Mouse (Mus musculus) thymus, postnatal 10 days (tissue): Measurements from ENCODE around the gene Padi3.
A peak's percentile ranks its signal among the peaks of the same experiment; 100 is the strongest.

Experiments used
- DNase-seq, 2 experiments: peaks; one replicate each; pipeline ENCODE4 v3.0.0; 2021; ENCODE audit warnings: low spot score in 2 of 2

Gene Padi3

DNA sequence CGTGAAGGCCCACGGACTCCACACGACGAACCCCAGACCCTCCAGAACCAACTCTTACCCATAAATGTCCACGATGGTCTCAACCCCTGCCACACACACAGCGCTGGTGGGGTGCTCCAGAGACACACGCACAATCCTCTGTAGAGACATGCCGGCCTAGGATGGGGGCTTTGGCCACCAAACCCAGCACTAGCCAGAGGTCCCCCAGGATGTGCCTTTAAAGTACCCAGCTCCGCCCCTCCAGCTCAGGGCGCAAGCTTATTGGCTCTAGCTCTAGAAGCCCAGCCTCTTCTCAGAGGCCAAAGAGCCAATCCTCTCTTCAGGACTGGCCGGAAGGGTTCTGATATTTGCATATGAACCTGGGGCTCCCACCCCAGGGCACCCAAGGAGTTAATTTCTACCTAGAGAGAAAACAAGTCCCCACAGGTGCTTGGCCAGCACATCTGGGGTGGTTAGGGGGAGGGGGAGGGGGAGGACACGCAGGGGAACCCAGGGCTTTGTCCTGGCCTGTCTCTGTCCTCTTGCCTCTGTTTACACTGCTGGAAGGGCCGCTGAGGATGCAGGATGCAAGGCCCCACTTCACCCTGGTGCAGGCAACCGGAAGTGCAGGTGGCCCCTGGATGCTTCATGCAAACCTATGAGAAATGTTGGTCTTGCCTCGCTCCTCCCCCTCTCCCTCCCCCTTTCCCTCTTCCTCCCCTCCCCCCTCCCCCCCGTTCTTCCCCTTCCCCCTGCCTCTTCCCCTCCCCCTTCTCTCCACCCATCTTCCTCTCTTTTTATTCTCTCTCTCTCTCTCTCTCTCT is at the start of gene Padi3:
TSS of gene Padi3 (minus strand) at position 191 of the 803 bp plus-strand sequence.
- DNase-seq, result peak; percentile 55 to 65

DNA sequence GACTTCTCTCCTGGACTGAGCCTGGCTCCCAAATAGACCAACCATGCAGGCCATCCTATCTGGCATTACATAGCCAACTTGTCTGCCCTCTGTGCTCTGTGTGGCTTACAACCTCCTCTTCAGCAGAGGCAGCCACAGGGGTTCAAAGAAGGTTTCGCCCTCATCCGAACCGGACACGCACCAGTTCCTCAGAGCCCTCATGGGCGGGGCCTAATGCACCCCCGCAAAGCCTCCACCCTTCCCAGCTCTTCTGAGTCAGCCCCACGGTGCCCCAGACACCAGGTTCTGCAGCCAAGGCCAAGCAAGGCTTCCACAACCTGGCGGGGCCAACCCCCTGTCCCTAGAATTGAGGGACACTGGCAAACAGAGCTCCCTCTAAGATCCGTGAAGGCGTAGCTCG is 48.8 kb upstream of the Padi3 start:
- no peak for DNase-seq

DNA sequence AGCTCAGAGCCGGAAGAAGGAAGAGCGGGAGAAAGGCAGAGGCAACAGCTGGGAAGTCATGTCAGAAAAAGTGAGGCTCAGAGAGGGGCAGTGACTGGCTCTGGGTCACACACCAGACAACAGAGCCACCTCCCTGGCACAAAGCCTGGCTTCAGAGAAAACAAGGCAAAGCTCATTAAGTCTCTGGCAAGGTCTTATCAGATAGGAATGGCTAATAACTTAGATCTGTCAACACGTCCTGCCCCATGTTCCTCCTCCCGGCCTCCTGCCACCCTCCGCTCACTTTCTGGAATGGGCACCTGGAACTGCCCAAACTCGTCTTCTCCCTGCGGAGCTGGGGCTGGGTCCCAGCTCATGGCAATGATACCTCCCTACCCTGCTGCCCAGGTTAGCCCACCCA is 47.4 kb upstream of the Padi3 start:
- no peak for DNase-seq

DNA sequence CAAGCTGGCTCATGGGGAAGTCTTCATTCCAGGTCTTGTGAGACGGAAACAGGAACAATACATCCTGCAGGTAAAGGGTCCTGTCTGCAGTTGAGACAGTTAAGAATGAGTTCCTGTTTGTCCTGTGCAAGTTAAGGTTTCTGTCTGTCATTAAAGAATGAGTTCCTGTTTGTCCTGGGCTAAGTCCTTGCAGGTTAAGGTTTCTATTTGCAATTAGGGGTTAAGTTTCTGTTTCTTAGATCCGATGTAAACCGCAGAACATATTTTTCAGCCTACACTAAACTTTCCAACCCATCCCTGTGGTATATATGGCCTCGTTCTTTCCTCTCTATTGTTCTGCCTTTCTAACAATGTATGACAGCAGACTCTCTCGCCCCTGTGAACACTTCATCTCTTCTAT is 46.6 kb upstream of the Padi3 start:
- DNase-seq, result no peak

DNA sequence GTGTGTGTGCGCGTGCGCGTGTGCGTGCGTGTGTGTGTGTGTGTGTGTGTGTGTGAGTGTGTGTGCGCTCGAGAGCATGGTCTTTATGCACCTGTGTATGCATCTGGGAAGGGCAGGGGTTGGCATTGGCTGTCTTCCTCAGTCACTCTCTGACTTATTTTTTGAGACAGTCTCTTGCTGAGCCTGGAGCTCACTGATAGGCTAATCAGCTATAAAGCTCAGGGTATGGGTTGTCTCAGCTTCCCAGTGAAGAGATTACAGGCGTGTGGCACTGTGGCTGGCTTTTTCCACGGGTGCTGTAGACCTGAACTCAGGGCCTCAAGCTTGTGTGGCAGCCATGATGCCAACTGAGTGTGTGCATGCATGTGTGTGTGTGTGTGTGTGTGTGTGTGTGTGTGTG is 44.7 kb upstream of the Padi3 start:
- no peak for DNase-seq

DNA sequence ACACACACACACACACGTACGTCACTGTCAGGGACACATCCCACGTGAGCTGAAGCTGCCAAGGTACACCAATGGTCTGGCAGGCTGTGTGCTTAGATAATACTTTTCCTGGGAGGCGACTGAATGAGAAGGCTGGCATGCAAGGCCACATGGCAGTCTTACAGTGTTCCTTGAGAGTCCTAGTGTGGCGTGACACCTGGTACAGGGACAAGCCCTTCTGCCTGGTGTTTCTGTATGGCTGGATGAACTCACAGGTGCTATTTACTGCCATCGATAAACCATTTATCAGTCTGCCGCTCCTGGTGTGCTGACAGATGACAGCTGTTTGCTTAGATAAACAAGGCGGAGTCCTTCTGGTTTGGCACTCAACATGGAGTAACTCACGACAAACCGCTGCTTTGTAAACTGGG is 44.0 kb upstream of the Padi3 start:
- no peak for DNase-seq

DNA sequence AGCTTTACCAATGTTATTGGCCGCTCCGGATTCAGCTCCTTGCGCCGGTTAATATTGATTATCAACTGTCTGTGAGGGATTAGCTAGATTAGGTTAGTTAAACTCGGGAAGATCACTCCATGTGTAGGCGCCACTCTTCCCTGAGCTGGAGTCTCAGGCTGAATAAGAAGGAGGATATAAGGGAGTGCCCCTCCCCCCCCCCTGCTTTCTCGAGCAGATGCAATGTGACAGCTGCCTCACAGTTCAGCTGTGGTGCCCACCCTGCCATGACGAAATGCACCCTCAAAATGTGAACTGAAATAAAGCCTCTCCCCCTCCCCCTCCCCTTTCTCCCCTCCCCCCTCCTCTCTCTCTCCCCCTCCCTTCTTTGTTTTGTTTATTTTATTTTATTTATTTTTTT is 43.2 kb upstream of the Padi3 start:
- DNase-seq, result no peak

DNA sequence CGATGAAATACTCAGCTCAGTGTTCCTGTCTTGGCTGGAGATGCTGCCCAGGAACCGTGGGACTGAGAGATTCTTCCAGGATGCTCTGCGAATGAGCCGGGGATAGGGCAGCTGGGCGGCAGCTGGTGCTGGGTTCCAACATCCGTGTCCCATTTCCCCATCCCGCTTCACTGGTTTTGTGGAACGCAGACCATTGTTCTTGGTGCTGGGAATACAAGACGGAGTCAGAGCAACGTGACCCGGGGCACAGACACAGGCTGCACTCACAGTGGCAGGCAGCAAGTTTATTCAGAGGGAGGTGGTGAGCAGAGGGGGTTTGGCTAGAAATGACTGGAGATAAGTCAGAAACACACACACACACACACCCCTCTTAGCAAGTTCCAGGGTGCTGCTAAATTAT is 38.9 kb upstream of the Padi3 start:
- DNase-seq, result no peak

DNA sequence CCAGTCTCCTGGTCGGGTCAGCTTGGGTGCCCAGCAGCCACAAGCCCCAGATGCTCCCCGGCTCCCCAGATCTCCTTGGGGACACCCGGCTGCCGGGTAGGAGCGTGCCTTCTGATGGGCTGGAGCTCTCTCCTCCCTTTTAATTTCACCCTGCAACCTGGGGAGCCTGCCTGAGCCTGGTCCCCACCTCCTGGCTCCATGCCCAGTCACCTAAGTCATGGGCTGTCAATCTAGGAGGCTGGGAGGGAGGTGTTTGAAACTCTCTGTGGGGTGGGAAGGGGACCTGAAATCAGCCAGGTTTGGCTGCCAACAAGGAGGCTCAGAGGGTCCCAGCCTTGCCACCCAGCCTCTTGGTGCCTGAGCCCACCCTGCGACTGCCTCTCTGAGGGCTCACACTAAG is 35.2 kb upstream of the Padi3 start, which contains the start of gene Padi1:
TSS of gene Padi1 (minus strand) at position 113 of the 400 bp plus-strand sequence.
- no peak for DNase-seq

DNA sequence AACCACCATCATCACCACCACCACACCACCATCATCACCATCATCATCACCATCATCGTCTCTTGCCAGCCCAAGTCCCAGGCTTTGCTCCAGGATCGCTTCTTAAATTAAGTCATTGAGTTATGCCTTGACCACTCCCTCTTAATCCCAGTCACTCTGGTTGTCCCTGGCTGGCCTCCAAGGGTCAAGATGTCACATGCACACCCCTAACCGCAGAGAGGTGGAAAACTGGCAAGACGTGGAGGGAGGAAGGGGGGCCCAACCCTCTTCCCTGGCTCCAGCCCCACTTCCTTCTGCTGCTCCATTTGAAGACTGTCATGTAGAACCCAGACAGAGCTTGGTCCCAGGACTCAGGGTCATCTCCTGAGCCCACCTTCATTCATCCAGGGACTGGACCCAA is 34.5 kb upstream of the Padi3 start:
- DNase-seq, result no peak

DNA sequence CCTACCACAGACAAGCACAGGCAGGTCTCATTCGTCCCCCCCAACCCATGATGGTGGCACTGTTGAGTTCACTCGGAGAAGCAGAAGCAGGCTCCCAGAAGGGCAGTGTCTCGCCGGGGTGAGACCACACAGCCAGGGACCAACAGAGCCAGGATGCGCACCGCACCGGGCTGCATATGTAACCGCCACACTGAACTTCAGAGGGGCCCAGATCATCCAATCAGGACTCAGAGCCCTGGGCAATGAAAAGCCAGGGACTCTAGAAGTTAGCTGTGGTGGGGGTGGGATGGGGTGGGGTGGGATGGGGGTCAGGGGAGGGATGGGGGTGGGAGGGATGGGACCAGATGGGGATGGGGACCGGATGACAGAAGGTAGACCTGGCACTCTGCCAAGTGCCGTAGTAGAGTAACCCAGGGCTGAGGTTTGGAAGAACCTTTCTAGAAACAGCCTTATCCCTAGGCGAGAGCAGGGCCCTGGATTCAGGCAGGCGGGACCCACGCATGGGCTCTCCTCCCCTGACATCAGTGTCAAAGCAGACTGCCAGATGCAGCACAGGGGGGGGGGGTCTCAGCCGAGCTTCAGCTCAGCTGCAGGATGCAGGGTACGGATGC is 33.3 kb upstream of the Padi3 start:
- DNase-seq, result no peak

DNA sequence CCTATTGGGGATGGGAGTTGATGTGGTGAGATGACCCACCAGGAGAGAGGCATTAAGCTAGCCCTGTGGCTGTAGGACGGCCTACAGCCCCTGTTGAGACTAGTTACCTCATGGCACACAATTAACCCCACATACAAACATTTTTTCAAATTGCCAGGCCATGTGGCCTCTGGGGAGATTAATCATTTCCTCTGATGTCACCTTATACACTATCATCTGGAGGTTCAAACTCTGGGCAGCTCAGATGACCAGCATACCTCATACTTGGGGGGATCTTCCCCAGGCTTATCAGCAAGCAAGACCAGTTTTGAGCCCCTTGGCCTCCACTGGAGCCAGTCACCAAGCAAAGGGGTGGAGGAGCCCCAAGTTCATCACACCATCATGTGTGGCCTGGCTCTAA is 32.5 kb upstream of the Padi3 start:
- no peak for DNase-seq

DNA sequence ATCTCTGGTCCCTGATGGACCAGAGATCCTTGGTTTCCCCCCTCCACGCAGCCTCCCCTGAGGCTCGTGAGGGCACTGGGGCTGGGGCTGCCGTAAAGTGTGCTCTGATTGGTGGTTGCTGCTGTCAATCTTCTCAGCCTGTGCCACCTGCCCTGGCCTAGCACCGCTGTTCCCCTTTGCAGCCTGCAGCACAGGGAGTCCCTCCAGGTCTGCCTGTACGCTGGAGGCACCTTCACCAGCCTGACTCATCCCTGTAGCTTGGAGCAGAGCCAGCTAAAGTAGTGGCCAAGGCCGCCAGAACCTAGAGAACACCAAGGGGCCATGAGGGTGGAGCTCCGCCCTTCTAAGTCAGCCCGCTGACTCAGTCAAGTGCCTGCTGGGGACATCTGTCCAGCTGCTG is 27.4 kb upstream of the Padi3 start:
- DNase-seq, result no peak

DNA sequence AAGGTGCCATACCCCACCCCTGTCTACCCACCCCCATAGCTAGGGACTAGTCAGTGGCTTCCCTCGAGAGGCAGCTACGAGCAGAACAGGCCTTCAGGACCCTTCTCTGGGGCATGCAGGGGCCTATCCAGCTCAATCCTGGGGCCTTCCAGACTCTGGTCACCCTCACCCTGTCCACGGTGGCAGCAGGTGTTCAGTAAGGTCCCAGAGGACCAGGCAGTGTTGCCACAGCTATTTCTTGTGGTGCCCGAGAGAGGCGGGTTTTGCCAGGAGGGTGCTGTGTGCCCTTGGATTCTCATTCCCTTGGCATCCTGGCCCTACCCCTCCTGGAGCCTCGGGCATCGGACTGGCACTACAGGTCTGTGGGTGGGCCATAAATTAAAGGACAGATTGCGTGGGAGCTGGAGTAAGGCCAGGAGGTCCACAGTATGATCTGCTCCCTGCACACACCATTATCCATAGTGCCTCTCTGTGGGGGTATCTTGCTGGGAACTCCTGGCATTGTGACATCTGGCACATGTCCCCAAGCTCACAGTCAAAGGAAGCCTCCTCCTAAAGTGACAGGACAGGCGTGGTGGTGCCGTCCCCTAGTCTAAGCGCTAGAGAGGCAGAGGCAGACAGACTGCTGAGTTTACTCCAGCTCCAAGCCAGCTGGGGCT is 25.9 kb upstream of the Padi3 start:
- no peak for DNase-seq

DNA sequence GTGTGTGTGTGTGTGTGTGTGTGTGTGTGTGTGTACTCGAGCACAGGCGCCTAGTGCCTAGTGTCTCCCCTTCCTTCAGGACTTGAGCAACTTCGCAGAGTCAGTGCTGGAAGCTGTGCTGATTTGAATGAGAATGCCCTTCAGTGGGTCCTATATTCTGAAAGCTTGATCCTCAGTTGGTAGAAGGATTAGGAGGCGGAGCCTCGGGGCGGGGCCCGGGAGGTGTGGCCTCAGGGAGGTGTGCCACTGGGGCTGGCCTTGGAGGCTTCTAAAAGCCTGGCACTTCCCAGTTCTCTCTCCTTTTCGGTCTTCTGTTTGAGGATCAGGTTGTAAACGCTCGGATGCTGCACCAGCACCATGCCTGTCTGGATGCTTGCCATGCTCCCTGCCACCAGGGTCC is 25.2 kb upstream of the Padi3 start:
- DNase-seq, result no peak

DNA sequence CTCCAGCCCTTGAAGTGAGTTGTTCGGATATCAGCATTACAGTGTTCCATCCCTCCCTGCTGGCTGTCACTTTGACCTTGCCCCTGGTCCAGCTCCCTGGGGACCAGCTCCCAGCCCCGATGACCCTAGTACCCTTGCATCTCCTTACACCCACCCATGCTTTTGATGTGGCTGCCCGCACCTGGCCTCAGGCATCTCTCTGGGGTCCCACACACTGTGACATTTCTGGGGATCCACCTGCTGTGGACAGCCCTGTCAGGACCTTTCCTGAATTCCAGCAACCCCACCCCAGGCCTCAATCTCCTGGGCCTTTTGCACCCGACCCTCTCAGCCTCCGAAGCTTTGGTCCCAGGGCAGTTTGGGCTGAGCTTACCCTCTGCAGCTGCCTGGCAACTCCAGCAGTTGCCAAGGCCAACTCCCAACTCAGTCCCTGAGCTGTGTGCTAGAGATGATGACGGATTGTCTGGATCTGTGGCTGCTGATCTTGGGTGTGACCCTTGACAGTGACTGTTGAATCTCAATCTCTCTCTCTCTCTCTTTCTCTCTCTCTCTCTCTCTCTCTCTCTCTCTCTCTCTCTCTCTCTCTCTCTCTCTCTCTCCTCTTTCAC is 24.0 kb upstream of the Padi3 start:
- DNase-seq, result no peak

DNA sequence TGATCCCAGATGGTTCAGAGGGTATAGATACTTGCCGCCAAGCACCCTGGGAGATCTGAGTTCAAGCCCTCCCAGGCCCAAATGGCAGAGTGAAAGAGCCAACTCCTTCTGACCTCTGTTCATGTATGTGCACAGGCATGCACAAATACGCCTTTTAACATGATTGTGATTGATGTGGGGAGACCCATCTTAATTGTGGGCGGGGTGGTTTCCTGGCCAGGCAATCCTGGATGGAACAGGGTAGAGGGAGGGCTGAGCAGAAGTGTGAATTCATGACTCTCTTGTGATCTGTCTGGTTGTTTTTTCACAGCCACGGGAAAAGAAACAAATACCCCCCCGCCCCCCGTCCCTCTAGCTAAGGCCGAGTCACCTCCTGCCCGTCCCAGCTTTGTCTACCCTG is 22.4 kb upstream of the Padi3 start:
- no peak for DNase-seq

DNA sequence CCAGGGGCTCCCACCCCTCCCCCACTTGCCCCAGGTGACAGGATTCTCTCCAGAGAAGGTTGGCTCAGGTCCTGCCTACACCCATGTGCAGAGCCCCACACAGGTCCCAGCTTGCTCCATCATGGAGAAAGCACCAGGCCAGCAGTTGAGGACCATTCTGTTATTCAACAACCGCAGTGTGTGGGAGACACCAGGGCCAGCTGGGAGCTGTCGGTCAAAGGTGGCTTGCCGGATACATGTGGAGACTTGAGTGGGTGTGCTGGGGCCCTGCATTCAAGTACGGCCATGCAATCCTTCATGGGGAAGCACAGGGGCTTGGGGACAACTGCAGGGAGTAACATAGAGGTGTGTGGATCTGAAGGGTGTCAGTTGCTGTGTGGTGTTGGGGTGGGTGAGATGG is 21.4 kb upstream of the Padi3 start:
- no peak for DNase-seq

DNA sequence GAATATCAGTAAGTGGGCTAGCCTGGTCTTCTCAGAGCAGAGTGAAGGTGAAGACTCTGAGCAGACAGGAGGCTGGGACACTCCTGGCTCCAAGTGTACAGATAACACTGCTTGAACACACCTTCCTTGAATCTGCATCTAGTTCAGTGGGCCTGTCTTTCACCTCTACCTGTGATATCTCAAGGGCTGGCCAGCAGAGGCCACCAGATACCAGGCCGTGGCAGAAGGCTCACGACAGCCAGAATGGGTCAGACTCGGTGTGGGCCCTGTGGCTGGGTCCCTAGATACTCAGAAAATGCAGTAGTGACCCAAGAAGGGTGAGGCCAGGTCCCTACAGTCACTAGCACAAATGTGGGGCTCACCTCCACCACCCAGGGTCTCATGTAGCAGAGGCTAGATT is 16.8 kb upstream of the Padi3 start:
- no peak for DNase-seq

DNA sequence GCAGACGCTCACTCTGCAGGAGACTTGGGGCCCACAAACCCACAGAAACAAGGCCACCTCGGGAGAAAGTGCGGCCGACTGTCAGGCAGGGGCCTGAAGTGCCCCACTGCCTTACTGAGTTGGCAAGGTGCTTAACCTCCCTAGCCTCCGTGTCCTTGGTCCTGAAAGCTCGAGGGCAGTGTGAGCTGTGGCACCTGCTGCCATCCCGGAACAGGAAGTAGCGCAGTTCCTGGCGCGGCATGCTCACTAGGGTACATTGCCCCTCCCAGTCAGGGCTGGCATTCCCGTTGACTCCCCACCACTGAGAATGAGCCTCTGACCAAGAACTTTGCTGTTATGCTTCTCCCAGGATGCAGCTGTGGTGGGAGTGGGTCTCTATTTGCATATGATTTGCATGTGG is 15.5 kb upstream of the Padi3 start:
- no peak for DNase-seq

DNA sequence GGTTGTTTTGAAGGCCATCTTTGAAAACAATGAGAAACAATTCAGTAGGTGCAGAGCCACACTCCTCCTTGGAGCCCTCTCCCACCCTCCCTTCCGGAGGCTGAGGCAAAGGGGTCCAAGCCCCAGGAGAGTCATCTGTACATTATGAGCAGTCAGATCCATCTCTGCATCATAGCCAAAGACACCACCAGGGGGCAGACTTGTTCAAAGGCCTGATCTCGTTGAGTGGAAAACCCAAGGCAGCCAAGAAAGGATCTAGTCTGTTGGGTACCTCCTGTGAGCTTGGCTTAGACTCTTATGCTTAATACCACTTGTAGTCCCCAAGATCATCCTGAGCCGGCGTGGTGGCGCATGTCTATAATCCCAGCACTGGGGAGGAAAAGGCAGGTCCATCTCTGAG is 11.5 kb upstream of the Padi3 start:
- DNase-seq, result peak; percentile 47 to 79

DNA sequence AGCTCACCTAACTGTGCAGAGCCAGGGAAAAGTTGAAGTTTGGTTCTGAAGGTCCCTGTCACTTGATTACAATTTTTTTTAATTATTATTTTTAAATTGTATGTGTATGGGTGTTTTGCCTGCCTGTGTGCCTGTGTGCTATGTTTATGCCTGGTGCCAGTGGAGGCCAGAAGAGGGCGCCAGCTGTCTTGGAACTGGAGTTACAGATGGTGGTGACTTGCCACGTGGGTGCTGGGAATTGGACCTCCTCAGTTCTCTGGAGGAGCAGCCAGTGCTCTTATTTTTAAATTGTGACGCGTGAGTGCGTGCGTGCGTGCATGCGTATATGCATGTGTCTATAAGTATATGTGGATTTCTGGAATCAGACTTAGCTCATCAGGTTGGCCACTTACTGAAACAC is 7.0 kb upstream of the Padi3 start:
- DNase-seq, result no peak
